Mouse (Mus musculus): Measurements from ENCODE around the gene Klhl26.

Gene Klhl26

DNA sequence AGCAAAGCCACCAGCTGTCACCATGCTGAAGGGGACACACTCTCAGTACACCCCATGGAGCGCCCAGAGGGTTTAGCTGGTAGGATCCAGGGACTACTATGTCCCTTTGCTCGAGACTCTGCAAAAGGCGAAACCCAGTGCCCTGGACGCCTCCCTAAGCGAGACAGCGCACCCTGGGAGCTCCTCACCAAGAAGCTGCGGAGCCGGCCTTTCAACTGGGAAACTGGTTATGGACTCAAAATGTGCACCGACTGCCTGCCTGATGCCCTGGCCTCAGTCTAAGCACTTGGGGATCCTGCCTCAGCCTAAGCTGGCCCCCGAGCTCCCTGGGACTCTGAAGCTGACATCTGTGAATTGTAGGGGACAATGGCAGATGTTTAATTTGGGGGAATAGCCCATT is 67.7 kb downstream of the Klhl26 start:
- DNase-seq (ENCODE audit: low read depth), result no peak

DNA sequence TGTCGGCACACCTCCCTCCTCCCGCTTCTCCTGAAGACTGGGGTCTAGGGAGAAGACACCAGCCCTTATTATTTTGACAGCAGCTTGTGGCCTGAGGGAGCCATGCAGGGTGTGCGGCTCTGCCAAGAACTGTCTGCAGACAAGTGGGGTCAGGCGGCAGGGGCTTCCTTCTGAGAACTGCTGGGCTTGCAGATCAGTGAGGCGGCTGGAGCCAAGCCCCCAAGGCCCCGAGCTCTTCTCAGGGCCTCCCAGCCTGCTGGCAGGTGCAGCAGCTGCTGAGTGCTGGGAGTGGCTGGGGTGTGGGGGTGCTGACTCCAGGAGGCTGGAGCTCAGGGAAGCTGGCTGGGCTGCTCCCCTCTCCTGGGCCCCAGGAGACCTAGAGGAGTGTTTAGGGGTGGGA is 68.5 kb downstream of the Klhl26 start:
- DNase-seq (ENCODE audit: low read depth), result no peak

DNA sequence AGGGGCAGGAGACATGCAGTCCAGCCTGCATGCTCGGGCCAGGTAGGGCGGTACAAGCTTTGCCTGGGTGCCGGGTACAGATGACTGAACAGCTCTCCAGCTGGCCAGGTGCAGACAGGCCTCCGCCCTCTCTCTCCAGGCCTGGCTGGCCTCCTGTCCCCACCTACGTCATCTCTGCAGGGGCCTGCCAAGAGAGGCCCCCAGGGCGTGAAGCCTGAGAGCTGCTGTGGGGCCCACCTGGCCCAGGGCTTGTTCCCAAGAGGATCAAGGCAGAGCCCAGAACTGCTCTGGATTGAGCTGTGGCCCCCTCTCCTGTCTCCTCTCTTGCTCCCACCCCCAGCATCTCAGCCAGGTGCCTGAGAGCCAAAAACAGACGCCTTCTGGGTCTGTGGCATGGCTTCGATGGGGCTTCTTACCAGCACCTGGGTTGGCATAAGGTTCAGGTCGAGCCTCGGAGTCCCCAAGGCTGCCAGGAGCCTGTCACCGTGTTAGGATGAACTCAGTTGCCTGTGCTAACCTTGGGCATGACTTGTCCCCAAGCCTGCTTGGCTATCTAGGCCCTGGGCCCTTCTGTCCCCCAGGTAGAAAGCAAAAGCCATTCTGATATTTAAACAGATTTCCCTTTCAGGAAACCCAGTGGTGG is 70.2 kb downstream of the Klhl26 start:
- DNase-seq (ENCODE audit: low read depth), result no peak

DNA sequence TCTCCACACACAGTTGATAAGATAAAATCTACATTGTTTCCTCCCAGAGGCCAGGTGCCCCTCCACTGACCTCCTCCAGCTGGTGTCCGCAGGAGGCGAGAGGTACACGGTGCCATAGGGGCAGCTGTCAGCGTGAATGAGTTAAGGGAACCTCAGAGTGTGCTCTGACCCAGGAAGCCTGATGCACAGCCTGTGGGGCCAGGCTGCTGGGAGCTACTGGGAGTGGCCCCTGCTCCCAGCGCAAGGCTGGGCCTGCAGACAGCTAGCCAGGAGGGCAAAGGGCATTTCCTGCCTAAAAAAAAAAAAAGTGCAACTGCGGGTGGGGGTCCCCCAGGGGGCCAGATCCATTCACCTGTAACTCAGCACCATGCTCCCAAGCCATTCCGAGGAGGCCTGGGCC is 71.6 kb downstream of the Klhl26 start:
- DNase-seq (ENCODE audit: low read depth), result no peak

DNA sequence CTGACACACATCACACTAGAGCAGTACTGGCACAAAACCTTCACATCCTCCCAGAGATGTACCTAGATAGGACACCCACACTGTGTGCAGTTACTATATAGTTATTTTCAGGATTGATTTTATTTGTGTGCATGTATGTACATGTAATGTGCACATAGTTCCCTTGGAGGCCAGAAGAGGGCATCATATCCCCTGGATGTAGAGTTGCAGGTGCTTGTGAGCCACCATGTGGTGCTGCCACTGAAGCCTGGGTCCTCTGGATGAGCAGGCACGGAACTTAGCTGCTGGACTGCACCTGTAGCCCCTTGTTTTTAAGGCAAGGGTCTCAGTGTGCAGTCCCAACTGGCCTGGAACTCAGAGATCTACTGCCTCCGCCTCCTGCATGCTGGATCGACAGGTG is 72.6 kb downstream of the Klhl26 start:
- DNase-seq (ENCODE audit: low read depth), result no peak
